Mouse (Mus musculus) heart, adult 18-20 months (tissue): Measurements from ENCODE around the gene Olfr1247. TPM values are rescaled to one million over a fixed set of nuclear protein-coding genes. Genes with fewer than 3 reads are reported as not detected.
"Not testable (repeated sequence)": the region's sequence is repeated elsewhere in the genome, so short reads cannot be mapped to it uniquely, and the experiment has no call there.

Experiments used
- DNase-seq, 2 experiments: peaks; one replicate each; pipeline ENCODE4 v3.0.0; 2021 to 2022; ENCODE audit warnings: mixed read lengths in 1 of 2
- long read RNA-seq, 2 experiments: library from polyadenylated mRNA; stranded (forward); transcript quantifications; one replicate each; pipeline ENCODE4 v2.0.0; 2021
- total RNA-seq, 2 experiments: library from RNA; stranded (reverse); gene quantifications; 2 replicates each; pipeline ENCODE4 v1.2.3; 2021

Olfr1247 gene
- not detected for total RNA-seq
- long read RNA-seq, experiment 1: 0 reads
- long read RNA-seq, experiment 2: 0 reads

- DNase-seq: no peak
Measured at GRCm38 (mm10) chr2:89614030-89614429, at the start of gene Olfr1247. TSS of gene Olfr1247 (minus strand) at chr2:89614130.

- no peak for DNase-seq
Measured at GRCm38 (mm10) chr2:89661367-89661766, 47.4 kb upstream of the Olfr1247 start, which contains the start of gene Olfr1250. TSS of gene Olfr1250 (minus strand) at chr2:89661467.

- no peak for DNase-seq
Measured at GRCm38 (mm10) chr2:89634883-89635282, 21.0 kb upstream of the Olfr1247 start, which contains the start of gene Olfr1249. TSS of gene Olfr1249 (minus strand) at chr2:89634983.

GRCm38 (mm10) chr2:89618145-89618544, 4.2 kb upstream of the Olfr1247 start, which contains the start of gene Olfr1248:
TSS of gene Olfr1248 (minus strand) at chr2:89618245.
- DNase-seq: not testable (repeated sequence)

GRCm38 (mm10) chr2:89593057-89593456, 20.9 kb downstream of the Olfr1247 start, which contains the start of gene Olfr1246:
TSS of gene Olfr1246 (minus strand) at chr2:89593157.
- DNase-seq: no peak

GRCm38 (mm10) chr2:89578347-89578746, 35.6 kb downstream of the Olfr1247 start, which contains the start of gene Olfr1245:
TSS of gene Olfr1245 (minus strand) at chr2:89578447.
- no peak for DNase-seq

GRCm38 (mm10) chr2:89562706-89563105, 51.2 kb downstream of the Olfr1247 start:
- DNase-seq: not testable (repeated sequence)

Other genes starting within 250 kb of the Olfr1247 start
- gene Olfr1234, start 249.3 kb downstream of the Olfr1247 start, total RNA-seq: not detected
- not detected for gene Olfr1238, start 204.5 kb downstream of the Olfr1247 start, total RNA-seq
- not detected for gene Olfr1239, start 193.7 kb downstream of the Olfr1247 start, total RNA-seq
- not detected for gene Olfr1240, start 171.1 kb downstream of the Olfr1247 start, total RNA-seq
- not detected for gene Olfr1241, start 127.0 kb downstream of the Olfr1247 start, total RNA-seq
- gene Olfr1242, start 115.8 kb downstream of the Olfr1247 start, total RNA-seq: not detected
- not detected for gene Olfr1243, start 82.6 kb downstream of the Olfr1247 start, total RNA-seq
- gene Olfr1245, start 35.7 kb downstream of the Olfr1247 start, total RNA-seq: not detected
- gene Olfr1246, start 21.0 kb downstream of the Olfr1247 start, total RNA-seq: not detected
- not detected for gene Olfr1248, start 4.1 kb upstream of the Olfr1247 start, total RNA-seq
- gene Olfr1249, start 20.9 kb upstream of the Olfr1247 start, total RNA-seq: not detected
- gene Olfr1250, start 47.3 kb upstream of the Olfr1247 start, total RNA-seq: not detected
- not detected for gene Olfr1251, start 57.8 kb upstream of the Olfr1247 start, total RNA-seq
- not detected for gene Olfr1252, start 110.9 kb upstream of the Olfr1247 start, total RNA-seq
- not detected for gene Olfr1253, start 143.0 kb upstream of the Olfr1247 start, total RNA-seq
- not detected for gene Olfr1254, start 179.5 kb upstream of the Olfr1247 start, total RNA-seq
- gene Olfr1255, start 197.9 kb upstream of the Olfr1247 start, total RNA-seq: not detected
- gene Olfr1256, start 227.4 kb upstream of the Olfr1247 start, total RNA-seq: not detected
- gene Olfr48, start 234.1 kb upstream of the Olfr1247 start, total RNA-seq: not detected